Mouse (Mus musculus): ENCODE data around the gene Txndc15. TPM values are rescaled to one million over a fixed set of nuclear protein-coding genes. Genes with fewer than 3 reads are reported as not detected.

Txndc15 gene
- polyA plus RNA-seq (2012; rRNA removed): 61.8 and 64.4 TPM in 2 replicates
- polyA plus RNA-seq (2014; fragmentation: Nextera tagmentation; extraction: Ambion mirVana): 104 and 109 TPM in 2 replicates

GRCm38 (mm10) chr13:55714501-55715166, at the start of gene Txndc15:
Gene Txndc15, plus strand, starts transcription at chr13:55714650.
- peak within 1 kb of the TSS; percentile 63 for H3K4me2 ChIP-seq (replicated peaks; ENCODE audit: low read depth, low read length, severe bottlenecking)

DNA sequence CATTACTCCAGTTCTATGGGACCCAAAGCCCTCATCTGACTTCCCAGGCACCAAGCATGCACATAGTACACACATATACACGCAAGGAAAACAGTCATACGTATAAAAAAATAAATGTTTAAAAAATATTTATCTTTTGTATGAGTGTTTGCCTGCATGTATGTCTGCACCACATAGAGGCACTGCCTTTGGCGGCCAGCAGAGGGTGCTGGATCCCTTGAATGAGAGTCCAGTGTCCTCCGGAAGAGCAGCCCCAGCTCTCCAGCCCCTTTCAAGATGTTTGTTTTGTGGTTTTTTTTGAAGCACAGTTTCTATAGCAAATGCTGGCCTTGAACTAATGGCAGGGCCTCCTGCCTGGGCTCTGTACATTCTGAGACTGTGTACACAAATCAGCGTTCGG, 45.9 kb upstream of the Txndc15 start:
- Histone ChIP-seq H3K27me3 (ENCODE audit: control insufficient read depth, insufficient read depth, low read length) (no peaks in the 10 kb centered on the region), H3K27ac (replicated peaks; ENCODE audit: low read depth, low read length) (no peak overlapping the region), H3K9me3 (ENCODE audit: control insufficient read depth, low read length) (no peaks in the 10 kb centered on the region), H3K4me1 (ENCODE audit: control insufficient read depth, insufficient read depth, low read length) (no peaks in the 10 kb centered on the region), H3K4me2 (replicated peaks; ENCODE audit: low read depth, low read length, severe bottlenecking) (no peak overlapping the region), H3K9ac (ENCODE audit: low read depth, low read length, severe bottlenecking) (no peak overlapping the region), H3K4me3 (replicated peaks; ENCODE audit: low read length) (no peak overlapping the region), H3K36me3 (ENCODE audit: control insufficient read depth, insufficient read depth, low read length) (peaks cover 89% of the 10 kb centered on the region)
- ATAC-seq (ENCODE audit: low FRiP score, low read depth) (no peak), DNase-seq (ENCODE audit: low spot score) (no peak)
- no peak for TF ChIP-seq POLR2A (IDR thresholded peaks at IDR 0.05; ENCODE audit: borderline replicate concordance, extremely low read depth, insufficient read depth, insufficient read length)
- 80% methylated on average over 6 of the region's 6 CpGs for WGBS

More at GRCm38 (mm10) chr13:55714501-55715166, at the start of gene Txndc15:
- DNase-seq (ENCODE audit: low spot score) (peak; percentile 82), ATAC-seq (ENCODE audit: low FRiP score, low read depth) (peak; percentile 95)
- H3K9ac ChIP-seq (ENCODE audit: low read depth, low read length, severe bottlenecking): peak within 1 kb of the TSS; percentile 96
- H3K4me3 ChIP-seq (replicated peaks; ENCODE audit: low read length): peak within 1 kb of the TSS; percentile 99
- 0% methylated on average over 56 of the region's 63 CpGs for WGBS
- peaks cover 17% of the 10 kb centered on the region for H3K36me3 ChIP-seq (ENCODE audit: control insufficient read depth, insufficient read depth, low read length)
- peak; percentile 75; the same call in 1 of the 2 replicates for TF ChIP-seq POLR2A (IDR thresholded peaks at IDR 0.05; ENCODE audit: borderline replicate concordance, extremely low read depth, insufficient read depth, insufficient read length)
- peak within 1 kb of the TSS; percentile 86 for H3K27ac ChIP-seq (replicated peaks; ENCODE audit: low read depth, low read length)
- peaks cover 12% of the 10 kb centered on the region for H3K4me1 ChIP-seq (ENCODE audit: control insufficient read depth, insufficient read depth, low read length)
- H3K27me3 ChIP-seq (ENCODE audit: control insufficient read depth, insufficient read depth, low read length): no peaks in the 10 kb centered on the region
- H3K9me3 ChIP-seq (ENCODE audit: control insufficient read depth, low read length): no peaks in the 10 kb centered on the region

DNA sequence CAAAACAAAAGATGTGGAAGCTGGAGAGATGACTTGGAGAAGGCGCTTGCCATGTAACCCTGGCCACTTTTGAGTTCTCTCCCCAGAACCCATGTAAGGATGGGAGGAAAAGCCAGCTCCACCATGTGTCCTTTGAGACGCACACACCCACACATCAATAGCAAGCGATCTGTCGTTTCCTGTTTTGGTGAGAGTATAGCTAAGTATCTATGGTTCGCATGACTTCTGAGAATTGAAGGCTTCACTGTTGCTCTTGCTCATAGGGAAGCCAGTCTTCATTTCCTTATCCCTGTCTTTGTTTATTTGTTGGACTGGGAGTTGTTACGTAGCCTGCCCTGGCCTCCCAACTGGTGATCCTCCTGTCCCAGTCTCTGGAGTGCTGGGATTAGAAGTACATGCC, 41.7 kb upstream of the Txndc15 start:
- H3K4me2 ChIP-seq (replicated peaks; ENCODE audit: low read depth, low read length, severe bottlenecking): no peak overlapping the region
- H3K9ac ChIP-seq (ENCODE audit: low read depth, low read length, severe bottlenecking): no peak overlapping the region
- no peak for TF ChIP-seq POLR2A (IDR thresholded peaks at IDR 0.05; ENCODE audit: borderline replicate concordance, extremely low read depth, insufficient read depth, insufficient read length)
- DNase-seq (ENCODE audit: low spot score) (no peak), ATAC-seq (ENCODE audit: low FRiP score, low read depth) (no peak)
- no peak overlapping the region for H3K4me3 ChIP-seq (replicated peaks; ENCODE audit: low read length)
- H3K27ac ChIP-seq (replicated peaks; ENCODE audit: low read depth, low read length): no peak overlapping the region
- H3K9me3 ChIP-seq (ENCODE audit: control insufficient read depth, low read length): no peaks in the 10 kb centered on the region
- no peaks in the 10 kb centered on the region for H3K27me3 ChIP-seq (ENCODE audit: control insufficient read depth, insufficient read depth, low read length)
- H3K4me1 ChIP-seq (ENCODE audit: control insufficient read depth, insufficient read depth, low read length): no peaks in the 10 kb centered on the region
- WGBS: 94% methylated on average over 6 of the region's 6 CpGs
- peaks cover 90% of the 10 kb centered on the region for H3K36me3 ChIP-seq (ENCODE audit: control insufficient read depth, insufficient read depth, low read length)

GRCm38 (mm10) chr13:55677364-55677763, 37.1 kb upstream of the Txndc15 start:
- H3K9ac ChIP-seq (ENCODE audit: low read depth, low read length, severe bottlenecking): no peak overlapping the region
- H3K27me3 ChIP-seq (ENCODE audit: control insufficient read depth, insufficient read depth, low read length): no peaks in the 10 kb centered on the region
- DNase-seq (ENCODE audit: low spot score) (no peak), ATAC-seq (ENCODE audit: low FRiP score, low read depth) (no peak)
- H3K4me2 ChIP-seq (replicated peaks; ENCODE audit: low read depth, low read length, severe bottlenecking): no peak overlapping the region
- H3K27ac ChIP-seq (replicated peaks; ENCODE audit: low read depth, low read length): no peak overlapping the region
- TF ChIP-seq POLR2A (IDR thresholded peaks at IDR 0.05; ENCODE audit: borderline replicate concordance, extremely low read depth, insufficient read depth, insufficient read length): no peak
- H3K4me3 ChIP-seq (replicated peaks; ENCODE audit: low read length): no peak overlapping the region
- no peaks in the 10 kb centered on the region for H3K9me3 ChIP-seq (ENCODE audit: control insufficient read depth, low read length)
- peaks cover 80% of the 10 kb centered on the region for H3K36me3 ChIP-seq (ENCODE audit: control insufficient read depth, insufficient read depth, low read length)
- 68% methylated on average over 8 of the region's 8 CpGs for WGBS
- no peaks in the 10 kb centered on the region for H3K4me1 ChIP-seq (ENCODE audit: control insufficient read depth, insufficient read depth, low read length)

- no peaks in the 10 kb centered on the region for H3K4me1 ChIP-seq (ENCODE audit: control insufficient read depth, insufficient read depth, low read length)
- TF ChIP-seq POLR2A (IDR thresholded peaks at IDR 0.05; ENCODE audit: borderline replicate concordance, extremely low read depth, insufficient read depth, insufficient read length): no peak
- H3K9me3 ChIP-seq (ENCODE audit: control insufficient read depth, low read length): no peaks in the 10 kb centered on the region
- 81% methylated on average over 9 of the region's 9 CpGs for WGBS
- peaks cover 39% of the 10 kb centered on the region for H3K36me3 ChIP-seq (ENCODE audit: control insufficient read depth, insufficient read depth, low read length)
- no peak overlapping the region for H3K4me3 ChIP-seq (replicated peaks; ENCODE audit: low read length)
- ATAC-seq (ENCODE audit: low FRiP score, low read depth) (no peak), DNase-seq (ENCODE audit: low spot score) (no peak)
- no peak overlapping the region for H3K4me2 ChIP-seq (replicated peaks; ENCODE audit: low read depth, low read length, severe bottlenecking)
- H3K9ac ChIP-seq (ENCODE audit: low read depth, low read length, severe bottlenecking): no peak overlapping the region
- no peak overlapping the region for H3K27ac ChIP-seq (replicated peaks; ENCODE audit: low read depth, low read length)
- H3K27me3 ChIP-seq (ENCODE audit: control insufficient read depth, insufficient read depth, low read length): no peaks in the 10 kb centered on the region
Measured at GRCm38 (mm10) chr13:55682201-55682600, 32.2 kb upstream of the Txndc15 start.

All from limb, embryonic 14.5 days (tissue).